Mouse (Mus musculus) midbrain, postnatal 0 days (tissue): Measurements from ENCODE around the gene Gm20388. TPM values are rescaled to one million over a fixed set of nuclear protein-coding genes. Genes with fewer than 3 reads are reported as not detected.

Experiments
- ATAC-seq: fragments of 200-750 bp; cut with Nextera tagmentation; 2 replicates; pipeline ENCODE4 v1.8.0; 2017; ENCODE audit warnings: moderate number of reproducible peaks, mild to moderate bottlenecking, moderate TSS enrichment, moderate library complexity; ENCODE audit not compliant: low FRiP score
- DNase-seq: peaks from one replicate; pipeline ENCODE4 v3.0.0-alpha.2; 2015; ENCODE audit warnings: low spot score
- H3K27ac ChIP-seq: fragments of 300-500 bp; sonication (generic); 2 replicates; pipeline ENCODE4 v1.5.1; 2014; ENCODE audit warnings: low read depth, mild to moderate bottlenecking, low read length, mixed read lengths
- H3K27me3 ChIP-seq: fragments of 300-500 bp; sonication (generic); 2 replicates; pipeline ENCODE4 v1.6.1; 2014; ENCODE audit warnings: low read length, control low read depth, mixed read lengths; ENCODE audit not compliant: insufficient read depth
- H3K36me3 ChIP-seq: fragments of 300-500 bp; sonication (generic); 2 replicates; pipeline ENCODE4 v1.6.1; 2014; ENCODE audit warnings: low read length, control low read depth, mixed read lengths; ENCODE audit not compliant: insufficient read depth
- H3K4me1 ChIP-seq: fragments of 300-500 bp; sonication (generic); 2 replicates; pipeline ENCODE4 v1.6.1; 2014; ENCODE audit warnings: mild to moderate bottlenecking, control low read depth, antibody characterized with exemption, low read length, mixed read lengths; ENCODE audit not compliant: insufficient read depth
- H3K4me2 ChIP-seq: fragments of 300-500 bp; sonication (generic); 2 replicates; pipeline ENCODE4 v1.6.1; 2014; ENCODE audit warnings: low read depth, mild to moderate bottlenecking, low read length, mixed read lengths; ENCODE audit not compliant: poor library complexity, severe bottlenecking
- H3K4me3 ChIP-seq: fragments of 300-500 bp; sonication (generic); 2 replicates; pipeline ENCODE4 v1.5.1; 2014; ENCODE audit warnings: low read depth, mild to moderate bottlenecking, low read length, moderate library complexity
- H3K9ac ChIP-seq: fragments of 300-500 bp; sonication (generic); replicated peaks from 2 replicates; pipeline ENCODE4 v1.6.1; 2014; ENCODE audit warnings: mild to moderate bottlenecking, low read length, moderate library complexity, mixed read lengths; ENCODE audit not compliant: poor library complexity, severe bottlenecking
- H3K9me3 ChIP-seq: fragments of 300-500 bp; sonication (generic); 2 replicates; pipeline ENCODE4 v1.6.1; 2016; ENCODE audit warnings: low read length, control low read depth
- CTCF ChIP-seq: IDR thresholded peaks from 2 replicates; pipeline ENCODE4 v1.5.1; 2016; ENCODE audit warnings: antibody characterized with exemption, mild to moderate bottlenecking
- WGBS: fragments of 180-500 bp; shearing (Covaris S2); extraction: QIAGEN DNeasy Blood & Tissue Kit; methylation state at CpG from one replicate; pipeline ENCODE4 v1.1.7; 2014; 5-methylcytosine and 5-hydroxymethylcytosine counted together
- polyA plus RNA-seq: library from polyadenylated mRNA; unstranded; fragments of >200 nt; fragmentation: Nextera tagmentation; extraction: Ambion mirVana; gene quantifications from 2 replicates; pipeline ENCODE4 v1.2.1, GENCODE M21; 2015
- total RNA-seq: library from RNA; depleted of rRNA; stranded (reverse); fragments of >200 nt; gene quantifications from 2 replicates; pipeline ENCODE4 v1.2.3, GENCODE M21; 2014

Gene Gm20388
- total and polyA plus RNA-seq, 2 experiments from 2014 or later: 74.2 TPM; not detected in 1

GRCm38 (mm10) chr8:122976046-122976445 lies 3065.4 kb downstream of the Gm20388 start:
- H3K4me1 ChIP-seq: peaks cover 6% of the 10 kb centered on the region
- no peak overlapping the region for H3K27ac ChIP-seq

GRCm38 (mm10) chr8:122979424-122979823 lies 3068.8 kb downstream of the Gm20388 start:
- H3K9ac ChIP-seq: no peak overlapping the region
- H3K4me2 ChIP-seq: no peak overlapping the region
- no peaks in the 10 kb centered on the region for H3K27me3 ChIP-seq
- peaks cover 6% of the 10 kb centered on the region for H3K4me1 ChIP-seq
- ATAC-seq (no peak), DNase-seq (no peak)
- no peaks in the 10 kb centered on the region for H3K9me3 ChIP-seq
- 87% methylated on average over 3 of the region's 3 CpGs for WGBS
- H3K36me3 ChIP-seq: no peaks in the 10 kb centered on the region
- TF ChIP-seq CTCF: no peak
- no peak overlapping the region for H3K4me3 ChIP-seq
- no peak overlapping the region for H3K27ac ChIP-seq

More at GRCm38 (mm10) chr8:122976046-122976445, 3065.4 kb downstream of the Gm20388 start:
- Histone ChIP-seq H3K36me3 (no peaks in the 10 kb centered on the region), H3K9me3 (no peaks in the 10 kb centered on the region), H3K4me2 (no peak overlapping the region), H3K27me3 (no peaks in the 10 kb centered on the region), H3K9ac (no peak overlapping the region), H3K4me3 (no peak overlapping the region)
- ATAC-seq: no peak
- no peak for DNase-seq
- 96% methylated on average over 4 of the region's 4 CpGs for WGBS
- TF ChIP-seq CTCF: no peak

DNA sequence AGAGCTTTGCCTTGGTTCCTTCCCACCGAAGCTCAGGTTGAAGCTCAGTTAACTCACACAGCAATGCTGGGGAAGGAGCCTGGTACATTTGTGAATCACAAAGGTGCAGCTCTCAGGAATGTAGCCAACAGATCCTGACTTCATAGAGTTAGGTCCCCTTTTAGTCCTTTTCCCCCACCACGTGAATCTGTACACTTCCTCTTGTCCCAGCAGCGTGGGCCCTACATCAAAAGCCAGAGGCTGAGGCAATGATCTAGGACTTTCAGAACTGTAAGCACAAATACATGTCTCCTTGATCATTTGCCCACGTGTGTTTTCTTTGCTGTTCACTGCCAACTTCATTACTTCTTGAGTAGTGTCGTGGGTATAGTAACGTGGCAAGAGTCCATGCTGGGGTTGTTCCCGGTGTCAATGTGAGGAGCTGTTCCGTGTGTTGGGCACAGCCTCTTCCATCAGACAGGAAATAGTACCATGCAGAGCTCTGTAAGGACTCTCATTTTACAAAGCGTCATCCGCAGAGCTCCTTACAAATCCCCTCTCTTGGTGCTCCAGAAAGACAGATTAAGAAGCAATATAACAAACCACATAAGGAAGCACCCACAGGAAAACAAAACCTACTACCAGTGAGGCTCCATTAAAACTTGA lies 3069.3 kb downstream of the Gm20388 start:
- Histone ChIP-seq H3K9ac (no peak overlapping the region), H3K27me3 (no peaks in the 10 kb centered on the region), H3K4me3 (no peak overlapping the region), H3K36me3 (no peaks in the 10 kb centered on the region), H3K9me3 (no peaks in the 10 kb centered on the region), H3K27ac (no peak overlapping the region), H3K4me1 (peaks cover 6% of the 10 kb centered on the region), H3K4me2 (no peak overlapping the region)
- DNase-seq (peak; percentile 8), ATAC-seq (no peak)
- WGBS: 71% methylated on average over 10 of the region's 10 CpGs
- TF ChIP-seq CTCF: no peak

GRCm38 (mm10) chr8:122981646-122982045 lies 3071.0 kb downstream of the Gm20388 start:
- Histone ChIP-seq H3K27ac (no peak overlapping the region), H3K9me3 (no peaks in the 10 kb centered on the region), H3K36me3 (no peaks in the 10 kb centered on the region), H3K27me3 (no peaks in the 10 kb centered on the region), H3K4me1 (peaks cover 6% of the 10 kb centered on the region), H3K4me2 (no peak overlapping the region), H3K4me3 (no peak overlapping the region), H3K9ac (no peak overlapping the region)
- ATAC-seq: no peak
- no peak for DNase-seq
- no peak for TF ChIP-seq CTCF
- 86% methylated on average over 5 of the region's 5 CpGs for WGBS

DNA sequence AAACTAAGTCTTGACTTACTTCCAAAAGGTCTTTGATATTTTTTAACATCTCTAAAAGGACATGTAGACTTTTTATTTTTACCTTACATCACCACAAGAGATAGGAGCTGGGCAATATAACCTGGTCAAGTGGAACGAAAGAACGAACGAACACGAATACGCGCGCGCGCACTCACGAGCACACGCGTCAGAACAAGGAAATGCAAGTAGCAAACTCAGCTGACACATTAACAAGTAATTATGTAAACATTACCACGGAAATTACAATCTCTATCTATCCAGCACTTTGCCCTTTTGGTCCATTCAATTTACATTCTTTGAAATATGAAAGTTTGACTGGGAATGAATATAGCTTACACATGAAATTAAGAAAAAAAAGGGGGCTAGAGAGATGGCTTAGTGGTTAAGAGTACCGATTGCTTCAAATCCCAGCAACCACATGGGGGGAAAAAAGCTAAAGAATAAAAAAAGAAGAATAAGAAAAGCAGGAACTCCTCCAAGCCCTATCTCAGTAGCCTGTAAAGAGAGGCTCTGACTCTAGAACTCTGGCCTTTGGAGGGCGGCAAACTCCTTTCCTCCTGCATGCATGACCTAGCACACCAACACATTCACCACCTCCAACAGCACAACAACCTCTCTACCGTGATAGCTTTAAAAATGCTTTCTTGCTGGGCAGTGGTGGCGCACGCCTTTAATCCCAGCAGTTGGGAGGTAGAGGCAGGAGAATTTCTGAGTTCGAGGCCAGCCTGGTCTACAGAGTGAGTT lies 3072.7 kb downstream of the Gm20388 start:
- Histone ChIP-seq H3K4me1 (peaks cover 6% of the 10 kb centered on the region), H3K27me3 (no peaks in the 10 kb centered on the region), H3K9me3 (no peaks in the 10 kb centered on the region), H3K4me3 (no peak overlapping the region), H3K4me2 (no peak overlapping the region), H3K9ac (no peak overlapping the region), H3K36me3 (no peaks in the 10 kb centered on the region), H3K27ac (no peak overlapping the region)
- 87% methylated on average over 19 of the region's 19 CpGs for WGBS
- DNase-seq: no peak
- no peak for TF ChIP-seq CTCF
- no peak for ATAC-seq

GRCm38 (mm10) chr8:122984175-122984574 lies 3073.5 kb downstream of the Gm20388 start:
- WGBS: 90% methylated on average over 3 of the region's 3 CpGs

More at GRCm38 (mm10) chr8:122984175-122984574, 3073.5 kb downstream of the Gm20388 start:
- H3K36me3 ChIP-seq: no peaks in the 10 kb centered on the region
- peaks cover 6% of the 10 kb centered on the region for H3K4me1 ChIP-seq
- no peak for ATAC-seq
- H3K9ac ChIP-seq: no peak overlapping the region
- no peak overlapping the region for H3K27ac ChIP-seq
- no peaks in the 10 kb centered on the region for H3K9me3 ChIP-seq
- H3K4me2 ChIP-seq: no peak overlapping the region
- DNase-seq: no peak
- H3K4me3 ChIP-seq: no peak overlapping the region
- no peaks in the 10 kb centered on the region for H3K27me3 ChIP-seq
- no peak for TF ChIP-seq CTCF
